Mouse (Mus musculus) fat pad, adult 2 months (tissue): ENCODE data around the gene Whrn.

Experiments used
- DNase-seq: peaks from one replicate; pipeline ENCODE4 v3.0.0-alpha.2; 2011; ENCODE audit warnings: low read depth, low spot score; ENCODE audit errors: extremely low read depth

Whrn gene

DNA sequence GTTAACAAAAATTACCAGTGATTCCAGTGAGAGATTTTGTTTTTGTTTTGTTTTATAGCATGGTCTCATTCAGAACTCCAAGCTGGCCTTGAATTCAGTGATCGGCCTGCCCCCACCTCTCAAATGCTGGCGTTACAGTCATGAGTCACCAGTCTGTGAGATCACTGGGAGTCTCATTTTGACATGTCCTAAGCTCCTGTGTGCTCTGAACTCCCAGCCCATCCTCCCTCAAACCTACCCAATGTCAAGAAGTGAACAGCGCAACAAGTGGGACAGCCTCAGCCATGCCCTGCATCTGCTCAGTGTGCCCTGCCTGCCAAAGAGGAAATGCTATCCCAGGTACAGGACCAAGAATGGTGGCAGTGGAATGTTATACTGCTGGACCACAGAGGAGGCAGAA lies 110.5 kb downstream of the Whrn start:
- DNase-seq: no peak

- no peak for DNase-seq
Observed at GRCm38 (mm10) chr4:63384262-63384661, 111.5 kb downstream of the Whrn start.

GRCm38 (mm10) chr4:63383474-63383873 lies 112.3 kb downstream of the Whrn start:
- DNase-seq: no peak

- no peak for DNase-seq
Observed at GRCm38 (mm10) chr4:63382676-63383369, 113.0 kb downstream of the Whrn start.

GRCm38 (mm10) chr4:63377483-63377882 lies 118.3 kb downstream of the Whrn start:
- no peak for DNase-seq

- no peak for DNase-seq
Observed at GRCm38 (mm10) chr4:63375367-63375766, 120.4 kb downstream of the Whrn start.

GRCm38 (mm10) chr4:63374331-63374730 lies 121.5 kb downstream of the Whrn start:
- DNase-seq: no peak

DNA sequence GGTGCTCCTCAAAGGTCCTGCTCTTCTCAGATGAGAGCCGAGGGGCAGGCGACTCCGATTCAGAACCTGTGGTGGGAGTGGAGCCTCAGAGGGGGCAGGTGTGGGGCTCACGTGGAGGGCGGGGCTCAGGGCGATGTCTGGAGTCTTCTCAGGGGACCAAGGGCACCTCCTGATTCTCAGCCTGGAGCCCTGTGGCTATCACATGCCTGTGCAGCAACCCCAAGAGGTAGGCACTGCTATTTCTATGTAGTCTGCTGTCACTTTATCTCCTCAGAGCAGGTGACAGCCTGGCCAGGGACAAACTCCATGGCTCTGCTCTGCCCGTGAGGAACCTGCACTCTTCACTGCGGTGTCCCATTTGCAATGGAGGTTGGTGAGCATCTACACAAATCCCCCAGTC lies 122.4 kb downstream of the Whrn start:
- DNase-seq: no peak

- no peak for DNase-seq
Observed at GRCm38 (mm10) chr4:63371890-63372289, 123.9 kb downstream of the Whrn start.

GRCm38 (mm10) chr4:63370897-63371296 lies 124.9 kb downstream of the Whrn start:
- no peak for DNase-seq

GRCm38 (mm10) chr4:63368577-63368976 lies 127.2 kb downstream of the Whrn start:
- DNase-seq: no peak
